8 mouse cellular contexts compared by ENCODE assay signal in genomic region chr2:25982426-25983091, GRCm38 (mm10). TPM values are rescaled to one million over a fixed set of nuclear protein-coding genes. Genes with fewer than 3 reads are reported as not detected.
DNase-seq lines count a peak whose midpoint lies in the region; ATAC-seq lines count a peak whose summit lies in the region.

No protein-coding gene starts in this region.

- H3K27me3 ChIP-seq in megakaryocyte, embryonic 14.5 days (replicated peaks) = peaks cover 27% of the 10 kb centered on the region
- no peaks in the 10 kb centered on the region for H3K27me3 ChIP-seq in lung, embryonic 16.5 days (ENCODE audit: control insufficient read depth, insufficient read depth, low read depth, low read length)
- H3K27me3 ChIP-seq in splenic B cell, adult 2 months (ENCODE audit: control insufficient read depth, insufficient read depth, low read length, poor library complexity, severe bottlenecking) = no peaks in the 10 kb centered on the region

- H3K9ac ChIP-seq in lung, embryonic 16.5 days (ENCODE audit: low read length) = peak overlapping the region; percentile 96

- WGBS in lung, embryonic 16.5 days = under 1% methylated on average over 51 of the region's 76 CpGs

- peaks cover 71% of the 10 kb centered on the region for H3K4me1 ChIP-seq in megakaryocyte, embryonic 14.5 days
- H3K4me1 ChIP-seq in lung, embryonic 16.5 days (replicated peaks; ENCODE audit: control insufficient read depth, insufficient read depth, low read length) = peaks cover 41% of the 10 kb centered on the region

- peak; percentile 38 for DNase-seq in WW6 (ENCODE audit: low read depth, low spot score)
- peak; percentile 45 for DNase-seq in induced T-regulatory cell, adult 2 months (ENCODE audit: low read depth)
- peak; percentile 41 for DNase-seq in splenic B cell, adult 2 months (ENCODE audit: low read depth, low spot score)
- DNase-seq in ovary, postnatal 36 days (ENCODE audit: low spot score) = no peak

- peaks cover 7% of the 10 kb centered on the region for H3K36me3 ChIP-seq in megakaryocyte, embryonic 14.5 days (replicated peaks; ENCODE audit: low read length)
- no peaks in the 10 kb centered on the region for H3K36me3 ChIP-seq in lung, embryonic 16.5 days (ENCODE audit: control insufficient read depth, insufficient read depth, low read length)
- H3K36me3 ChIP-seq in splenic B cell, adult 2 months (ENCODE audit: control insufficient read depth, insufficient read depth, low read length, poor library complexity, severe bottlenecking) = no peaks in the 10 kb centered on the region

- no peak for ATAC-seq in megakaryocyte, adult 5-6 weeks (ENCODE audit: poor library complexity, severe bottlenecking)
- ATAC-seq in erythroid progenitor cell, adult 5-6 weeks (replicated peaks; ENCODE audit: low FRiP score, poor library complexity, severe bottlenecking) = 0 out of 2 replicates have a peak, but pooled peaks have one; percentile 4
- ATAC-seq in lung, embryonic 16.5 days (ENCODE audit: low read depth) = peak; percentile 13

- peak overlapping the region; percentile 77 for H3K27ac ChIP-seq in lung, embryonic 16.5 days (ENCODE audit: low read length)

- peak overlapping the region; percentile 87 for H3K4me2 ChIP-seq in lung, embryonic 16.5 days (ENCODE audit: low read depth, low read length)

- no peaks in the 10 kb centered on the region for H3K9me3 ChIP-seq in megakaryocyte, embryonic 14.5 days
- H3K9me3 ChIP-seq in lung, embryonic 16.5 days (ENCODE audit: control insufficient read depth, low read length) = no peaks in the 10 kb centered on the region

- peak overlapping the region; percentile 91 for H3K4me3 ChIP-seq in megakaryocyte, embryonic 14.5 days (replicated peaks)
- H3K4me3 ChIP-seq in lung, embryonic 16.5 days (ENCODE audit: low read length) = peak overlapping the region; percentile 88

RNA-seq across cellular contexts. Expression of gene Camsap1, which starts 0.5 kb away (rescaled TPM):
- polyA plus RNA-seq in megakaryocyte, embryonic 14.5 days (2012; ENCODE audit: insufficient read depth, low replicate concordance) = 3.2 and 4.7 TPM in 2 replicates
- 3.4 and 4.4 TPM in 2 replicates for total RNA-seq in megakaryocyte, adult 5-6 weeks (2015)
- 10.2 and 24.2 TPM in 2 replicates for total RNA-seq in megakaryocyte, adult 5-6 weeks (2017)
- total RNA-seq in erythroid progenitor cell, adult 5-6 weeks (2015; ENCODE audit: low replicate concordance) = 18.9 and 31.4 TPM in 2 replicates
- 67.6 and 93.3 TPM in 2 replicates for total RNA-seq in erythroid progenitor cell, adult 5-6 weeks (2017; ENCODE audit: low replicate concordance)
- polyA plus RNA-seq in lung, embryonic 16.5 days (2015; fragmentation: Nextera tagmentation; extraction: Ambion mirVana) = 5.6 and 5.8 TPM in 2 replicates

RNA-seq across cellular contexts. Expression of gene Ubac1, which starts 39.0 kb away (rescaled TPM):
- polyA plus RNA-seq in megakaryocyte, embryonic 14.5 days (2012; ENCODE audit: insufficient read depth, low replicate concordance) = 9.0 and 55.5 TPM in 2 replicates
- 39.8 TPM in 2 replicates for total RNA-seq in megakaryocyte, adult 5-6 weeks (2015)
- 19.0 and 20.9 TPM in 2 replicates for total RNA-seq in megakaryocyte, adult 5-6 weeks (2017)
- total RNA-seq in erythroid progenitor cell, adult 5-6 weeks (2015; ENCODE audit: low replicate concordance) = 1,305 and 1,318 TPM in 2 replicates
- 1,008 and 1,122 TPM in 2 replicates for total RNA-seq in erythroid progenitor cell, adult 5-6 weeks (2017; ENCODE audit: low replicate concordance)
- polyA plus RNA-seq in lung, embryonic 16.5 days (2015; fragmentation: Nextera tagmentation; extraction: Ambion mirVana) = 66.2 and 66.3 TPM in 2 replicates

Comparison
In these comparisons a context has a peak if more than half of its experiments do, and no peak if none do; other contexts are left out.
1. RNA of gene Ubac1, which starts 39.0 kb away (total RNA-seq): 1,008 to 1,318 TPM in erythroid progenitor cell, adult 5-6 weeks; 19.0 to 39.8 TPM in megakaryocyte, adult 5-6 weeks; every median in the first group is over 10 times any median in the second.